Mouse (Mus musculus): ENCODE data around the gene Birc5. TPM values are rescaled to one million over a fixed set of nuclear protein-coding genes. Genes with fewer than 3 reads are reported as not detected.

Gene Birc5
- polyA plus RNA-seq, 1 experiment from 2014 or later: 244 TPM

DNA sequence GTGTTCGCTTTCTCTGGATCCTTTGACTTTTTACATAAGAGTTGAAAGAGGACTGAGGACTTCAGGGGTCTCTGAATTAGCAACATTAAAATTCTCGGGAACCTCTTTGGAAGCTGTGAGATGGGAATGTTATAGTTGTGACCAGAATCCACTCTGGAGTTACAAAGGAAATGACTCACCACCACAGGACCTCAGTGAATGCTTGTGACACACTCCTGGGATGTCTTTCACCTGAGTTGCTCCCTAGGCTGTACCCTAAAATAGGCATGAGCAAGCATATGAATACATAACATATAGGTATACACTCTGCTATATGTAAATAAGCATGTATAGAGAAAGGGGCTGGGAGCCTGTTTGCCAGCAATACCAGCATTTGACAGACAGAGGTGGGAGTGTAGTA lies 5.6 kb upstream of the Birc5 start:
- Histone ChIP-seq H3K9me3 (replicated peaks; ENCODE audit: control insufficient read depth, low read length) (no peaks in the 10 kb centered on the region), H3K4me1 (ENCODE audit: control insufficient read depth, insufficient read depth, low read length) (peaks cover 20% of the 10 kb centered on the region), H3K4me2 (ENCODE audit: low read depth, low read length) (no peak overlapping the region), H3K36me3 (ENCODE audit: control insufficient read depth, insufficient read depth) (no peaks in the 10 kb centered on the region), H3K4me3 (ENCODE audit: low read length) (no peak overlapping the region), H3K27me3 (ENCODE audit: control insufficient read depth, insufficient read depth, low read length) (no peaks in the 10 kb centered on the region), H3K27ac (ENCODE audit: low read length) (no peak overlapping the region), H3K9ac (ENCODE audit: low read length) (no peak overlapping the region)
- 81% methylated on average over 2 of the region's 2 CpGs for WGBS
- ATAC-seq (replicated peaks; ENCODE audit: extremely low read depth, insufficient read depth, low FRiP score): no peak

DNA sequence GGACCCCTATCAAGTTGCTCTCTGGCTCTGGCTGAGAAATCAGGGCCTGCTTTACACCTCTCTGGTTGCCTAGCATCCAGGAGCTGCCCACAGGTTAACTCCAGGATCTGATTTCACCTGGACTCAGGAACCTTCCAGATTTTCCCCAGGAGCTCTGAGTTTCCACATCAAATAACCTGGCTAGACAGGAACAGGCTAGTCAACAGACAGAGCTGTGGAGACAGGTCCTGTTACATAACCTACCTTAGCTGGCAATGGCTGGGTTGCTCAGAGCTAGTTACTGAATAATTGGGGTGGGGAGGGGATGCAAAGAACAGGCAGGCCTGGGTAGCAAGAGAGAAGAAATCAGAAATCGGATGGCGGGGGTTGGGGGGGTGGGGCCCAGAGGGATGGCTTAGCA lies 4.1 kb upstream of the Birc5 start:
- Histone ChIP-seq H3K27ac (ENCODE audit: low read length) (no peak overlapping the region), H3K9me3 (replicated peaks; ENCODE audit: control insufficient read depth, low read length) (no peaks in the 10 kb centered on the region), H3K4me3 (ENCODE audit: low read length) (no peak overlapping the region), H3K36me3 (ENCODE audit: control insufficient read depth, insufficient read depth) (no peaks in the 10 kb centered on the region), H3K4me1 (ENCODE audit: control insufficient read depth, insufficient read depth, low read length) (peaks cover 18% of the 10 kb centered on the region), H3K27me3 (ENCODE audit: control insufficient read depth, insufficient read depth, low read length) (no peaks in the 10 kb centered on the region), H3K4me2 (ENCODE audit: low read depth, low read length) (no peak overlapping the region), H3K9ac (ENCODE audit: low read length) (no peak overlapping the region)
- no peak for ATAC-seq (replicated peaks; ENCODE audit: extremely low read depth, insufficient read depth, low FRiP score)
- 85% methylated on average over 2 of the region's 2 CpGs for WGBS

DNA sequence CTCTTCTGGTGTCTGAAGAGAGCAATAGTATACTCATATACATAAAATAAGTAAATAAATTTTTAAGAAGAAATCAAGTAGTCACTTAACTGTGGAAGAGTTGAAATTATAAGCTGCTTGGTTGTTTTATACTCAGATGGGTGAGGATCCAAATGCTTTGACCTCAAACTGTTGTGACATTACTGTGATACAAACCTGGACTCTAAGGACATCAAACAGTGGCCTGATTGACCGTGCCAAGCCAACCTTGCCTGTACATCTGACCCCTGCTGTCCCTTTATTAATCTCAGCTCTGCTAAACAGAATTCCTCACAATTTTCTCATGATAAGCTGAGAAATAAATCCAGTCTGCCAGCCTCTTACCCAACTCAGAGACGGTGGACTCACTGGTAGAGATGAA lies 3.4 kb upstream of the Birc5 start:
- ATAC-seq (replicated peaks; ENCODE audit: extremely low read depth, insufficient read depth, low FRiP score): no peak
- Histone ChIP-seq H3K4me1 (ENCODE audit: control insufficient read depth, insufficient read depth, low read length) (peaks cover 23% of the 10 kb centered on the region), H3K9ac (ENCODE audit: low read length) (no peak overlapping the region), H3K36me3 (ENCODE audit: control insufficient read depth, insufficient read depth) (no peaks in the 10 kb centered on the region), H3K4me3 (ENCODE audit: low read length) (no peak overlapping the region), H3K27me3 (ENCODE audit: control insufficient read depth, insufficient read depth, low read length) (no peaks in the 10 kb centered on the region), H3K27ac (ENCODE audit: low read length) (no peak overlapping the region), H3K4me2 (ENCODE audit: low read depth, low read length) (no peak overlapping the region), H3K9me3 (replicated peaks; ENCODE audit: control insufficient read depth, low read length) (no peaks in the 10 kb centered on the region)
- 82% methylated on average over 2 of the region's 2 CpGs for WGBS

DNA sequence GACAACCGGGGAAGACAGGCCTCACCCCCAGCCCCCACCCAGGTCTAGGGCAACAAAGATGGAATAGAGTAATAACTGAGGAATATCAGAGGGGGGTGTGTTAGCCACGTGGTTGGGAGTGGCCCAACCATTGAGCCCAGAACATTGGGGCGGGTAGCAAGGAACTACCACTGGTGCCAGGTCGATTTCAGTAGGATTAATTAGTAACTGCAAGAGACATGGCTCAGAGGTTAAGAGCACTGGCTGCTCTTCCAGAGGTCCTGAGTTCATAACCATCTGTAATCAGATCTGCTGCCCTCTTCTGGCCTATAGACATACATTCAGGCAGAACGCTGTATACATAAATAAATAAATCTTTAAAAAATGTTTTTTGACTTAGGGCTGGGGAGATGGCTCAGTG lies 2.4 kb upstream of the Birc5 start:
- no peak for ATAC-seq (replicated peaks; ENCODE audit: extremely low read depth, insufficient read depth, low FRiP score)
- H3K27ac ChIP-seq (ENCODE audit: low read length): no peak overlapping the region
- H3K9ac ChIP-seq (ENCODE audit: low read length): no peak overlapping the region
- H3K27me3 ChIP-seq (ENCODE audit: control insufficient read depth, insufficient read depth, low read length): no peaks in the 10 kb centered on the region
- H3K36me3 ChIP-seq (ENCODE audit: control insufficient read depth, insufficient read depth): no peaks in the 10 kb centered on the region
- 55% methylated on average over 5 of the region's 5 CpGs for WGBS
- H3K4me1 ChIP-seq (ENCODE audit: control insufficient read depth, insufficient read depth, low read length): peaks cover 18% of the 10 kb centered on the region
- no peak overlapping the region for H3K4me3 ChIP-seq (ENCODE audit: low read length)
- no peaks in the 10 kb centered on the region for H3K9me3 ChIP-seq (replicated peaks; ENCODE audit: control insufficient read depth, low read length)
- H3K4me2 ChIP-seq (ENCODE audit: low read depth, low read length): no peak overlapping the region

DNA sequence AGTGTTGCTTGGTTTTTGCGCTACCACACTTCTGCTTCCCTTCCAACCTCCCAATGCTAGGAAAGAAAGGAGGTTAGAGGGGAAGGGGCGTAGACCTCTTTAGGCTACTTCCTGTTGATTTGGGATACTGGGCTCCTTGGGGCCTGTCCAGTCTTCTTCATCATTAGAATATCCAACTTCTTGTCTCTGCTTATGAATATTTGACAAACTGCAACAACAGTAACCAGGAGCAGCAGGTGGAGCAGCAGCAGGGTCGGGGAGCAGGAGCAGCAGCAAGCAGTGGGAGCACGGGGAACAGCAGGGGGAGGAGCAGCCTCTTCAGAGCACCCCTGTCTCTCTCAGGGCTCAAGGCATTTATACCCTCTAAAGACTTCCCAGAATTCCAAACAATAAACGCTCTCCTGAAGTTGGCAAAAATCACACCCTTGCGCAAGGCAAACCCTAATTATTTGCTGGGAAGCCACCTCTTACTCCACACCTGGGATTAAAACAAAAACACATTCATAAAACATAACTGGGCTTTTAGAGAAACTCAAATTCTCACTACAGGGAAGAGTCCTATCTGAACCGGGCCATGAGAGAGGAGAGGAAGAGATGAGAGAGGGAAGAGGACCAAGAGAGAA lies 1.3 kb upstream of the Birc5 start:
- no peak for ATAC-seq (replicated peaks; ENCODE audit: extremely low read depth, insufficient read depth, low FRiP score)

DNA sequence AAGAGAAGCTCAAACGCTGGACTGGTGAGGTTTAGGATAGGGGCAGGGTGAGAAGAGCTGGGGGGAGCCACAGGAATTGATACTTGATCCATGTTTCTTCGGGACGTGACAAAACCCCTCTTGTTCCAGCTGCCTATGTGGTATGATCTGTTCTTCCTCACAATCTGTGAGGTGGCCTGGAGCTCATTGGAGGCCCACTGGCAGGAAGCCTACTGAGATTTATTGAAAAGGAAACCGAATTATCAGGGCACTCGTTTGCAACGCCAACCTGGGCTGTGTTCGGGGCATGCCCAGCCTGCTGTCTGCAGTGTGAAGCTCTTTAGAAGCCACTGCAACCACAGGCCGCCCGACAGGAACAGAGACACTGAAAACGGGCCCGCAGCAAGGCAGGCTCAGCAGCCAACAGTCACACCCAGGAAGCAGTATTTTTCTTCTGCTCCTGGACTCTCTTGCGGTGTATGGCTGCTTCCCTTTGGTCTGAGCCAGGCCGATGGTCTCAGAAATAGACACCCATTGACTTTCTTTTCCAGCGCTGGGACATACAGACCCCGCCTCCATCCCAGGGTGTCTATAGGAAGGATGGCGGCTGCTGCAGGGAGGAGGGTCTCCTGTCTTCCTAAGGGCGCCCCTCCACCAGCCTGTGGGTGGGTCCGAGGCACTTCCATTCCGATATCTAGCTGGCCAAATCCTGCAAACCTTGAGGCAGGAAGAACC lies 623 bp upstream of the Birc5 start:
- peaks cover 11% of the 10 kb centered on the region for H3K36me3 ChIP-seq (ENCODE audit: control insufficient read depth, insufficient read depth)
- H3K4me3 ChIP-seq (ENCODE audit: low read length): peak overlapping the region; percentile 77
- peak overlapping the region; percentile 98 for H3K27ac ChIP-seq (ENCODE audit: low read length)
- peak; percentile 53 for ATAC-seq (replicated peaks; ENCODE audit: extremely low read depth, insufficient read depth, low FRiP score)
- H3K27me3 ChIP-seq (ENCODE audit: control insufficient read depth, insufficient read depth, low read length): no peaks in the 10 kb centered on the region
- H3K9me3 ChIP-seq (replicated peaks; ENCODE audit: control insufficient read depth, low read length): no peaks in the 10 kb centered on the region
- peaks cover 18% of the 10 kb centered on the region for H3K4me1 ChIP-seq (ENCODE audit: control insufficient read depth, insufficient read depth, low read length)
- WGBS: 6% methylated on average over 19 of the region's 19 CpGs
- peak overlapping the region; percentile 86 for H3K4me2 ChIP-seq (ENCODE audit: low read depth, low read length)
- peak overlapping the region; percentile 92 for H3K9ac ChIP-seq (ENCODE audit: low read length)

More for the DNA sequence above, 1.3 kb upstream of the Birc5 start:
- Histone ChIP-seq H3K4me3 (ENCODE audit: low read length) (peak overlapping the region; percentile 77), H3K27me3 (ENCODE audit: control insufficient read depth, insufficient read depth, low read length) (no peaks in the 10 kb centered on the region), H3K4me2 (ENCODE audit: low read depth, low read length) (peak overlapping the region; percentile 86), H3K27ac (ENCODE audit: low read length) (peak overlapping the region; percentile 98), H3K4me1 (ENCODE audit: control insufficient read depth, insufficient read depth, low read length) (peaks cover 18% of the 10 kb centered on the region), H3K9me3 (replicated peaks; ENCODE audit: control insufficient read depth, low read length) (no peaks in the 10 kb centered on the region), H3K9ac (ENCODE audit: low read length) (peak overlapping the region; percentile 92), H3K36me3 (ENCODE audit: control insufficient read depth, insufficient read depth) (peaks cover 4% of the 10 kb centered on the region)
- WGBS: 74% methylated on average over 7 of the region's 7 CpGs

DNA sequence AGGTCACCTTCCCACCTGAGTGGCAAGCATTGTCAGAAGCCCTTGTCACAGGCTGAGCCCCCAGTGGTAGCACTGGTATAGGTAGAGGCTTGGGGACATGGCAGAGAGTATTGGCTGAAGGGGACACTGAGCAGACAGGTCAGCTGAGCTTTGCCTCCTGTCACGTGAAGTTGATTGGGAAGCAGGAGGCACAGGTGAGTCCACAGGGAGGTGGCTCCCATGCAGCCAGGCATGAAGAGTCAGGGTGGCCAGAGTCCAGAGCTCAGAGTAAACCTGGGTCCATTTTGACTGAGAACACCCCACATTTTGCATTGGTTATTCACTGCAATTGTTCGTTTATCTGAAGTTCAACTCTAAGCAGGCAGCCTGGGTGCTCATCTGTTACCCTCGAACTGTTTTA lies 3.8 kb downstream of the Birc5 start:
- Histone ChIP-seq H3K4me1 (ENCODE audit: control insufficient read depth, insufficient read depth, low read length) (peaks cover 15% of the 10 kb centered on the region), H3K4me2 (ENCODE audit: low read depth, low read length) (no peak overlapping the region), H3K9ac (ENCODE audit: low read length) (no peak overlapping the region), H3K4me3 (ENCODE audit: low read length) (no peak overlapping the region), H3K9me3 (replicated peaks; ENCODE audit: control insufficient read depth, low read length) (no peaks in the 10 kb centered on the region), H3K27ac (ENCODE audit: low read length) (no peak overlapping the region), H3K36me3 (ENCODE audit: control insufficient read depth, insufficient read depth) (peaks cover 32% of the 10 kb centered on the region), H3K27me3 (ENCODE audit: control insufficient read depth, insufficient read depth, low read length) (no peaks in the 10 kb centered on the region)
- WGBS: 83% methylated on average over 3 of the region's 3 CpGs
- no peak for ATAC-seq (replicated peaks; ENCODE audit: extremely low read depth, insufficient read depth, low FRiP score)

DNA sequence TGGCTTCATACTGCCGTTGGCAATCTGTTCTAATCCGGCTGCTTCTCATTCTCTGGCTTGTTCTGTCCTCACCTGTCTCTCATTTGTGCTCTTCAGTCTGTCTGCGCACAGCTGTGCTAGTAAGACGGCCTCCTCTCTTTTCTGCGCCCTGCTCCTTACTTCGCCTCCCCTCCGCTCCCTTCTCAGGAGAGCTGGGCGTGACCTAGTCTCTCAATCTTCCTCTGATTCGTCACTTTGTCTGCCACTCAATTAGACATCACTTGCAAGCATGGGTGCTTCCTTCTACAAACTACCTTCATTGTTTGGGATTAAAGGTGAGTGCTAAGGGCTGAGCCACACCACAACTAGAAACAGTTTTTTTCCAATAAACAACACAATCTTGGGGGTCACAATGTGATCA lies 5.2 kb downstream of the Birc5 start:
- ATAC-seq (replicated peaks; ENCODE audit: extremely low read depth, insufficient read depth, low FRiP score): no peak
- Histone ChIP-seq H3K4me3 (ENCODE audit: low read length) (no peak overlapping the region), H3K36me3 (ENCODE audit: control insufficient read depth, insufficient read depth) (peaks cover 35% of the 10 kb centered on the region), H3K9me3 (replicated peaks; ENCODE audit: control insufficient read depth, low read length) (no peaks in the 10 kb centered on the region), H3K4me1 (ENCODE audit: control insufficient read depth, insufficient read depth, low read length) (peaks cover 11% of the 10 kb centered on the region), H3K27ac (ENCODE audit: low read length) (no peak overlapping the region), H3K27me3 (ENCODE audit: control insufficient read depth, insufficient read depth, low read length) (no peaks in the 10 kb centered on the region; the same call in 1 of the 2 replicates), H3K9ac (ENCODE audit: low read length) (no peak overlapping the region), H3K4me2 (ENCODE audit: low read depth, low read length) (no peak overlapping the region)
- WGBS: 90% methylated on average over 9 of the region's 9 CpGs

DNA sequence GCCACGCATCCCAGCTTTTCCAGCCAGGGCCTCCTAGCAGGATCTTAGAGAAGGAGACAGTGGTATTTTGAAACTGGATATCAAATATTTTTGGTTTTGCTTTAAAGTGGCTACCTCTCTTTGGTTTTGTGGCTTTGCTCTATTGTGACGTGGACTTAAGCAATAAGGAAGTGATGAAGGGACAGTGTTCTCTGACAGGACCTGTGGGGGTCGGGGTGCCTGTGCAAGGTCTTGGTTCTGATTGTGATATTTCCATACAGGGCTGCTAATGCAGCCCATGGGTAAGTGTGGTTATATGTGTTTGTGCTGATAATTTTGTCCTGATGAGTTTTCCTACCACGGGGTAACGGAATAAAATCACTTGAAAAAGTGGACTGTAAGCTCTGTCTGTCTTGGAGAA lies 6.3 kb downstream of the Birc5 start:
- H3K4me3 ChIP-seq (ENCODE audit: low read length): no peak overlapping the region
- no peaks in the 10 kb centered on the region for H3K9me3 ChIP-seq (replicated peaks; ENCODE audit: control insufficient read depth, low read length)
- peaks cover 7% of the 10 kb centered on the region for H3K27me3 ChIP-seq (ENCODE audit: control insufficient read depth, insufficient read depth, low read length)
- 93% methylated on average over 5 of the region's 5 CpGs for WGBS
- H3K9ac ChIP-seq (ENCODE audit: low read length): no peak overlapping the region
- no peak for ATAC-seq (replicated peaks; ENCODE audit: extremely low read depth, insufficient read depth, low FRiP score)
- no peak overlapping the region for H3K27ac ChIP-seq (ENCODE audit: low read length)
- peaks cover 35% of the 10 kb centered on the region for H3K36me3 ChIP-seq (ENCODE audit: control insufficient read depth, insufficient read depth)
- no peak overlapping the region for H3K4me2 ChIP-seq (ENCODE audit: low read depth, low read length)
- H3K4me1 ChIP-seq (ENCODE audit: control insufficient read depth, insufficient read depth, low read length): peaks cover 2% of the 10 kb centered on the region
